Mouse (Mus musculus): ENCODE results near the gene Mogs.

DNA sequence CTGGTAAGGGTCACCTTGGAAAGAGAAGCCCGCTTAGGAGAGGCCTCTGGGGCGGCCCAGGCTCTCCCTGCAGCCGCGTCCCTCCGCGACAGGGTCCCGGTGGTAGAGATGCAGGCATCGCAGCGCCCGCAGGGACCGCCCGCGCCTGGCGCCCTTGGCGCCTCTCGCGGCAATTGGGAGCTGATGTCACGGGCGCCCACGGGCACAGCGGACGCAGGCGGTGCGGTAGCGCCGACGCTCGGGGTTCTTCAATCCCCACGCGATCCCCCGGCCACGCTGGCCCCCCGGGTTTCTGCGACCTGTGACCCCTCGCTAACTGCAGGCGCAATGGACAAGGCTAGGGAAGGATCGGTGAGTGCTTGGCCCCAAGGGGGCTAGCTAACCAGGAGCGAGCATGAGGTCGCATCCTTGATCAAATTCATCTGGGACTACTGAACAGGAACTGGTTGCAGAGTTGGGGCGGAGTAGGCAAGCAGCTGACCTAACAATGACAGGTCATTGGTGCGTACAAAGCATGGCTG is 27.0 kb downstream of the Mogs start:
- no peak for TF ChIP-seq POLR2A (IDR thresholded peaks at IDR 0.05; ENCODE audit: borderline replicate concordance, insufficient read depth, low read length)
- no peak for TF ChIP-seq CTCF (IDR thresholded peaks at IDR 0.05; ENCODE audit: borderline replicate concordance, insufficient read depth, low read depth, low read length)
